Mouse (Mus musculus) heart, postnatal 0 days (tissue): ENCODE measurements at regions not wholly inside any gene's neighbourhood (a gene's known extent, or its start where the extent isn't known, plus 50 kb on each side); places are given as distances from the start of the nearest gene placed in this dataset.

Source experiments
- ATAC-seq: fragments of 200-750 bp; cut with Nextera tagmentation; 2 replicates; pipeline ENCODE4 v1.8.0; 2017; ENCODE audit warnings: low read depth, moderate number of reproducible peaks, moderate library complexity; ENCODE audit not compliant: insufficient read depth
- DNase-seq: peaks from one replicate; pipeline ENCODE4 v3.0.0-alpha.2; 2016; ENCODE audit warnings: low spot score
- H3K27ac ChIP-seq: fragments of 300-500 bp; sonication (generic); 2 replicates; pipeline ENCODE4 v1.5.1; 2014; ENCODE audit warnings: low read depth, mild to moderate bottlenecking
- H3K27me3 ChIP-seq: fragments of 300-500 bp; sonication (generic); 2 replicates; pipeline ENCODE4 v1.6.1; 2014; ENCODE audit warnings: low read length, mixed read lengths; ENCODE audit not compliant: control insufficient read depth, insufficient read depth
- H3K36me3 ChIP-seq: fragments of 300-500 bp; sonication (generic); replicated peaks from 2 replicates; pipeline ENCODE4 v1.6.1; 2014; ENCODE audit warnings: low read length, mixed read lengths; ENCODE audit not compliant: control insufficient read depth, insufficient read depth
- H3K4me1 ChIP-seq: fragments of 300-500 bp; sonication (generic); 2 replicates; pipeline ENCODE4 v1.6.1; 2014; ENCODE audit warnings: antibody characterized with exemption; ENCODE audit not compliant: control insufficient read depth, insufficient read depth
- H3K4me2 ChIP-seq: fragments of 300-500 bp; sonication (generic); 2 replicates; pipeline ENCODE4 v1.6.1; 2014; ENCODE audit warnings: low read depth, mild to moderate bottlenecking, low read length, moderate library complexity
- H3K4me3 ChIP-seq: fragments of 300-500 bp; sonication (generic); 2 replicates; pipeline ENCODE4 v1.5.1; 2014; ENCODE audit warnings: low read depth, low read length
- H3K9ac ChIP-seq: fragments of 300-500 bp; sonication (generic); replicated peaks from 2 replicates; pipeline ENCODE4 v1.6.1; 2014; ENCODE audit warnings: low read depth, low read length, mixed read lengths
- H3K9me3 ChIP-seq: fragments of 300-500 bp; sonication (generic); replicated peaks from 2 replicates; pipeline ENCODE4 v1.6.1; 2016; ENCODE audit warnings: low read length; ENCODE audit not compliant: control insufficient read depth
- CTCF ChIP-seq: IDR thresholded peaks from 2 replicates; pipeline ENCODE4 v1.5.1; 2016; ENCODE audit warnings: antibody characterized with exemption, control low read depth, low read depth
- EP300 ChIP-seq: IDR thresholded peaks from 2 replicates; pipeline ENCODE4 v1.6.1; 2016; ENCODE audit warnings: antibody characterized with exemption, low read depth
- WGBS: fragments of 180-500 bp; shearing (Covaris S2); extraction: QIAGEN DNeasy Blood & Tissue Kit; methylation state at CpG from one replicate; pipeline ENCODE4 v1.1.7; 2014; 5-methylcytosine and 5-hydroxymethylcytosine counted together

DNA sequence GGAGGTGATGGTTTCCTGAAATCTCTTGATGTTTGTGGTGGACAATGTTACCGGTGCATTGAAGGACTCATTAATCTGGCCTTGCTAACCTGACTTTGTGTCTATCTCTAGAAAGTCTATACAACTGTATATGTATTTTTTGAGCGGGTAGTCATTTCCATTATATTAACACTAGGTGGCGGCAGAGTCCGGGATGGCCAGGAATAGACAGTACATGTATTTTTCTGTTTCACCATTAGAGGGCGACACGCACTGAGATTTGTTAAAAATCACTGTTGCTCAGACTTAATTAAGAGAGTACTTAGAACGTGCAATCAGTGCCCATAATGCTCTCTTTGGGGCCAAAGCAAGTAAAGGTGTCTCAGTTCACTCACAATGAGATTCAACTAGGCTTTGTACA, 146.1 kb upstream of the Il1rapl2 start:
- no peaks in the 10 kb centered on the region for H3K9me3 ChIP-seq
- TF ChIP-seq CTCF (peak; percentile 23; the same call in 1 of the 2 replicates), EP300 (no peak)
- no peak overlapping the region for H3K27ac ChIP-seq
- no peak for ATAC-seq
- 57% methylated on average over 7 of the region's 7 CpGs for WGBS
- H3K4me2 ChIP-seq: no peak overlapping the region
- DNase-seq: no peak
- no peaks in the 10 kb centered on the region for H3K4me1 ChIP-seq
- no peaks in the 10 kb centered on the region for H3K27me3 ChIP-seq
- no peak overlapping the region for H3K4me3 ChIP-seq
- no peak overlapping the region for H3K9ac ChIP-seq
- H3K36me3 ChIP-seq: no peaks in the 10 kb centered on the region
